Mouse (Mus musculus) kidney, adult 2 months (tissue): ENCODE results near the gene Mansc4.

Experiments
- CTCF ChIP-seq: fragments of 200-500 bp; conservative IDR thresholded peaks from 2 replicates; pipeline ENCODE4 v1.5.1; 2011; ENCODE audit warnings: low read depth, mild to moderate bottlenecking, control low read depth, low read length, moderate library complexity, mixed read lengths; ENCODE audit not compliant: insufficient read depth, insufficient read length
- POLR2A ChIP-seq: fragments of 200-500 bp; IDR thresholded peaks from one replicate; pipeline ENCODE4 v1.6.1; 2011; ENCODE audit warnings: low read depth, low read length, control low read depth

DNA sequence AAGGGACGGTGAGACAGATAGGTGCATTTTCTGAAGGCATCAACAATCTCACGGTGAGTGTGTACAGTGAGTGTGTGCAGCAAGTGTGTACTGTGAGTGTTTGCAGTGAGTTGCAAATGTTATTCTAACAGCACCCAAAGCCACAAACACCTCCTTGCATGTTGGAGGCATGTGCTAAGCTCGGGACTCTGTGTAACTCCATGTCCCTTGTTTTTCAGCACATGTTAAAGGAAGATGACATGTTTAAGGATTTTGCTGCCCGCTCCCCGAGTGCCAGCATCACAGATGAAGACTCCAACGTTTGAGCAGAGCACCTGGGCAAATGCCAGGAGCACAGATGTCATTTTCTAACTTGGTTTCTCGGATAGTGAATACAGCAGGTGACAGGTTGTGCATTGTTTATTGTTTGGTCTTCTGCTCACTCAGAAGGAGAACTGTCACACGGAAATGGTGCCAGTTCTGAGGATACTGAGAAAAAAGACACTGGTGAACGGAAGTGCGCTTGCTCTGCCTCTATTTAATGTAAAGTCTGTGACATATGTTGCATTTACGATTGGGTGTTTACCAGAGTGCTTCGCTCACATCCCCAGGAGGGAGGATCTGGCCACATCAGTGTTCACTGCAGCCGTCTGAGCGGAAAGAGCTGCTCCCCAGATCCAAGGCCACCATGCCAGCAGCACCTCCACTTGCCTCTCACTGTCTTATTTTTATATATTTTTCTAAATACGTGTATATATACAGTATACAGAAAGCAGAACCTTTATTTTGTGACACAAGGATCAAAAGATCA, 56.5 kb downstream of the Mansc4 start:
- TF ChIP-seq CTCF (no peak), POLR2A (no peak)
